In the genomic region with DNA sequence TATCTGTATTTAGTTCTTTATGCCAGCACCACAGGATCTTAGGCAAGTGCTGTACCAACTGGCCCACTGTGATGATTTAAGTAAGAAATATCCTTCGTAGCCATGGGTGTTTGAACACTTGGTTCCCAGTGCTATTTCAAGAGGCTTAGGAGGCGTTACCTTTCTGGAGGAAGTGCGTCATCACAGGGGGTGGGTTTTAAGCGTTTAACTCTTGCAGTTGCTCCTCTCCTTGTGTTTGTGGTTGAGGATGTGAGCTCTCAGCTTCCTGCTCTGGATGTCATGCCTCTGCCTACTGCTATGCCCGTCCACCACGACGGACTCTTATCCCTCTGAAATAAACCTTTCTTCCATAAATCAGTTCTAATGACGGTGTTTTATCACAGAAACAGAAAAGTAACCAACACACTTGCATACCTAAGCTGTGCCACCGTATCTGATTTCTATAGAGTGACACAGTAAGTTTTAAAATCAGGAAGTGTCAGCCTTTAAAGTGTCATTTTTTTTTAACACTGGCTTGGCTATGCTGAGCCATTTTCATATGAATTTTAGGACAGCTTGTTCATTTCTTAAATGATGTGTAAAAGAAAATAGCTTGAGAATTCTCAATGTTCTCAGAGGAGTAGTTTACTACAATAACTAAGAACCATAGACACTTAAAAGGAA, we compare ENCODE assay signal across 17 mouse cellular contexts. TPM values are rescaled to one million over a fixed set of nuclear protein-coding genes. Genes with fewer than 3 reads are reported as not detected.
DNase-seq lines count a peak whose midpoint lies in the region; ATAC-seq and TF ChIP-seq lines count a peak whose summit lies in the region.
"Had no signal": no experiment of that assay in that cellular context is flagged by ENCODE, and none has a peak within 500 bp of the region (broad histone marks: within the 10 kb centered on the region; RNA-seq: fewer than 3 reads in every experiment).

No protein-coding gene starts in this region.

- no peak overlapping the region for H3K4me3 ChIP-seq in lung, adult 2 months (replicated peaks; ENCODE audit: extremely low read depth, low read depth, low read length)
- peak overlapping the region; percentile 19 to 20; a peak in 2 of 4 replicates for H3K4me3 ChIP-seq in liver, embryonic 14.5 days (ENCODE audit: insufficient read depth in 1 of 2, low read depth in 2 of 2, low read length in 2 of 2)
- no peak overlapping the region for H3K4me3 ChIP-seq in midbrain, embryonic 15.5 days
- H3K4me3 ChIP-seq: heart, embryonic 13.5 days; hindbrain, embryonic 10.5 days; intestine, embryonic 15.5 days; limb, embryonic 13.5 days; stomach, embryonic 15.5 days had no signal

- H3K4me2 ChIP-seq in liver, embryonic 14.5 days (ENCODE audit: low read depth) = peak overlapping the region; percentile 52
- no peak overlapping the region for H3K4me2 ChIP-seq in midbrain, embryonic 15.5 days
- H3K4me2 ChIP-seq: heart, embryonic 13.5 days; intestine, embryonic 15.5 days; limb, embryonic 13.5 days; stomach, embryonic 15.5 days had no signal

- no peaks in the 10 kb centered on the region; the same call in 1 of the 2 replicates for H3K27me3 ChIP-seq in liver, embryonic 14.5 days (ENCODE audit: control insufficient read depth, insufficient read depth, low read length)
- H3K27me3 ChIP-seq in midbrain, embryonic 15.5 days (replicated peaks) = no peaks in the 10 kb centered on the region
- H3K27me3 ChIP-seq: heart, embryonic 13.5 days; intestine, embryonic 15.5 days; limb, embryonic 13.5 days; stomach, embryonic 15.5 days had no signal

- no peak overlapping the region for H3K27ac ChIP-seq in liver, embryonic 14.5 days
- no peak overlapping the region for H3K27ac ChIP-seq in midbrain, embryonic 15.5 days
- H3K27ac ChIP-seq: heart, embryonic 13.5 days; hindbrain, embryonic 10.5 days; intestine, embryonic 15.5 days; limb, embryonic 13.5 days; stomach, embryonic 15.5 days had no signal

- no peaks in the 10 kb centered on the region for H3K9me3 ChIP-seq in liver, embryonic 14.5 days (ENCODE audit: control insufficient read depth, low read length)
- H3K9me3 ChIP-seq in midbrain, embryonic 15.5 days = no peaks in the 10 kb centered on the region
- H3K9me3 ChIP-seq: heart, embryonic 13.5 days; hindbrain, embryonic 10.5 days; intestine, embryonic 15.5 days; limb, embryonic 13.5 days; stomach, embryonic 15.5 days had no signal

- no peaks in the 10 kb centered on the region for H3K36me3 ChIP-seq in liver, embryonic 14.5 days (replicated peaks; ENCODE audit: control insufficient read depth, insufficient read depth, low read depth)
- H3K36me3 ChIP-seq in midbrain, embryonic 15.5 days (replicated peaks) = no peaks in the 10 kb centered on the region
- H3K36me3 ChIP-seq: heart, embryonic 13.5 days; hindbrain, embryonic 10.5 days; intestine, embryonic 15.5 days; limb, embryonic 13.5 days; stomach, embryonic 15.5 days had no signal

- WGBS in lung, adult 2 months = 62% methylated on average over 9 of the region's 9 CpGs
- WGBS in liver, embryonic 14.5 days (ENCODE audit: insufficient replicate concordance) = 44% methylated on average over 9 of the region's 9 CpGs
- 85% methylated on average over 9 of the region's 9 CpGs for WGBS in midbrain, embryonic 15.5 days

- H3K4me1 ChIP-seq in lung, adult 2 months (ENCODE audit: control insufficient read depth, insufficient read depth, low read length) = no peaks in the 10 kb centered on the region
- peaks cover 12 to 21% of the 10 kb centered on the region in 2 experiments for H3K4me1 ChIP-seq in liver, embryonic 14.5 days (replicated peaks; ENCODE audit: control insufficient read depth in 2 of 2, insufficient read depth in 2 of 2, low read length in 1 of 2)
- 0 out of 2 replicates have a peak, but pooled peaks cover 3% of the 10 kb centered on the region for H3K4me1 ChIP-seq in midbrain, embryonic 15.5 days
- H3K4me1 ChIP-seq: hindbrain, embryonic 10.5 days; intestine, embryonic 15.5 days; stomach, embryonic 15.5 days had no signal

- TF ChIP-seq POLR2A in lung, adult 2 months (IDR thresholded peaks at IDR 0.05; ENCODE audit: borderline replicate concordance, extremely low read depth, low read depth, low read length) = no peak

- ATAC-seq in activated CD4-positive, CD25-positive, alpha-beta regulatory T cell, adult 4 months = peak; percentile 66
- ATAC-seq in liver, embryonic 14.5 days (ENCODE audit: insufficient read depth) = no peak; the same call in 1 of the 2 replicates
- ATAC-seq in midbrain, embryonic 15.5 days (replicated peaks) = no peak
- ATAC-seq: intestine, embryonic 15.5 days had no signal

- peak; percentile 9 for DNase-seq in lung, postnatal 10 days
- DNase-seq in lung, adult 2 months = no peak
- DNase-seq in liver, embryonic 14.5 days (ENCODE audit: low read depth in 3 of 3, low spot score in 3 of 3) = no peak
- peak; percentile 10 to 21 for DNase-seq in natural killer cell, adult 2 months (ENCODE audit: low spot score in 2 of 2)
- no peak for DNase-seq in adrenal gland, postnatal 25 days
- DNase-seq in left cerebral cortex, postnatal 4 days = no peak
- DNase-seq: cerebellum, adult 9-10 months; embryo, embryonic 11 days; gastrocnemius, postnatal 14 days; kidney, postnatal 25 days had no signal

- no peak for TF ChIP-seq EP300 in liver, embryonic 14.5 days (IDR thresholded peaks at IDR 0.05; ENCODE audit: low read depth)

- no peak overlapping the region for H3K9ac ChIP-seq in liver, embryonic 14.5 days (replicated peaks)
- H3K9ac ChIP-seq in midbrain, embryonic 15.5 days = no peak overlapping the region
- H3K9ac ChIP-seq: heart, embryonic 13.5 days; intestine, embryonic 15.5 days; limb, embryonic 13.5 days; stomach, embryonic 15.5 days had no signal

- intact Hi-C loops in left cerebral cortex, postnatal 4 days (cut with DNase I) = no loop called here

- no peak for TF ChIP-seq CTCF in lung, adult 2 months (IDR thresholded peaks at IDR 0.05; ENCODE audit: insufficient read depth, low read length)
- TF ChIP-seq CTCF in liver, embryonic 14.5 days (IDR thresholded peaks at IDR 0.05; ENCODE audit: low read depth) = no peak

RNA-seq across cellular contexts. Expression of gene Fam241a, which starts 22.0 kb away (rescaled TPM):
- polyA plus RNA-seq in lung, adult 2 months (2012; rRNA removed) = 4.2 and 4.3 TPM in 2 replicates
- 1 to 10 TPM; 4.0 to 7.2 TPM for polyA plus RNA-seq in activated CD4-positive, CD25-positive, alpha-beta regulatory T cell, adult 4 months (2017; shearing (Covaris generic))
- 16.9 and 24.2 TPM in 2 replicates for polyA plus RNA-seq in liver, embryonic 14.5 days (2012; rRNA removed)
- polyA plus RNA-seq in liver, embryonic 14.5 days (2014; fragmentation: Nextera tagmentation; extraction: Ambion mirVana) = 51.9 and 56.9 TPM in 2 replicates
- 3.0 and 4.6 TPM in 2 replicates for total RNA-seq in adrenal gland, postnatal 25 days (2021)
- polyA plus RNA-seq in midbrain, embryonic 15.5 days (2015; fragmentation: Nextera tagmentation; extraction: Ambion mirVana) = 7.1 and 8.5 TPM in 2 replicates
- 10 to 100 TPM; 11.0 to 13.2 TPM for total RNA-seq in left cerebral cortex, postnatal 4 days (2021)

Comparison
In these comparisons a context has a peak if more than half of its experiments do, and no peak if none do; other contexts are left out.
1. DNase-seq: peak in lung, postnatal 10 days (single experiment) and natural killer cell, adult 2 months (2 of 2); none in lung, adult 2 months (single experiment), liver, embryonic 14.5 days (0 of 3), adrenal gland, postnatal 25 days (single experiment) and left cerebral cortex, postnatal 4 days (single experiment).
2. H3K4me3 ChIP-seq: peak in liver, embryonic 14.5 days (2 of 2); none in lung, adult 2 months (single experiment) and midbrain, embryonic 15.5 days (single experiment).